Mouse (Mus musculus) C2C12 (cell line): ENCODE data around the gene Uggt1.

Experiments used
- CTCF ChIP-seq: IDR thresholded peaks from one replicate; pipeline ENCODE4 v1.5.1; 2011; ENCODE audit not compliant: control insufficient read depth, insufficient read depth, insufficient read length
- MYOD1 ChIP-seq: IDR thresholded peaks from one replicate; pipeline ENCODE4 v1.6.1; 2011; ENCODE audit warnings: low read depth; ENCODE audit not compliant: control insufficient read depth, insufficient read length

DNA sequence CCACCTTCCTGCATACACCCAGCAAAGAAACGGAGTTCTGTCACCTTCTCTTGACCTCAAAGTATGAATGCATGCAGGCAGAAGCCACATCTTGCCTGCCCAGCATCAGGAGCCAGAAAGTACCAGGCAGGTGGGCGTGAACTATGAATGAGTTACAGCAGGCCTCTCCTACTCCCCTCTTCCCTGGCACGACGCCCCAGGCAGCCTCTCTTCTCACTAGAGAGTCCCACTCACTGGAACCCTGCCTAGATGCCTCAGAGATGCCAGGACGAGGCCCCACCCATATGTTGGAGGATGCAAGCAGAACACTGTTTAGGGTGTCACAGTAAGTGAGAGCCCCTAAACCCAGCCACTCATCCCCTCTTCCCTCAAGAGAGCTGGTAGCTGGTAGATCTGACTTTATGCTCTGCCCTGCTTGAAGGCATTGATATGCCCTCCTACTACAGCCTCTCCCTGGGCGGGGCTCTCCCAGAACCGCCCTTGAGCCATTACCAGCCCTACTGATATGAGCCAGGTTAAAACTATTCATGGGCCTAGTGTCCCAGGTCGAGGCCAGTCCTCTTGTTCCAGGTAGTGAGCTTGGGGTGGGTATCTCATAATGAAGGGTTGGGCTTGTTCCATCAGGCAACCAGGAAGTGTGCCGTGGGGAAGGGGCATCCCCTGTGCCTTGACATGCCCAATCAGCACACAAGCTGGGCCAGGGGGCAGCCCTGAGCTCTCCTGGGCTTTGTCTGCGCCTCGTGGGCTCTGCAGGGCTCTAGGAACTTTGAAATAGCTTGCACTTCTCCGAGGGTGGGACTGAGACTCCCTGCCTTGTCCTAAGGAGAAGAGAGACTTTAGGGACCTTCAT, 148.9 kb downstream of the Uggt1 start:
- TF ChIP-seq CTCF (no peak), MYOD1 (no peak)
